Mouse (Mus musculus): ENCODE results near the gene Mtmr12. TPM values are rescaled to one million over a fixed set of nuclear protein-coding genes. Genes with fewer than 3 reads are reported as not detected.

Mtmr12 gene
- polyA plus RNA-seq, 1 experiment from 2014 or later = 7.2 TPM

DNA sequence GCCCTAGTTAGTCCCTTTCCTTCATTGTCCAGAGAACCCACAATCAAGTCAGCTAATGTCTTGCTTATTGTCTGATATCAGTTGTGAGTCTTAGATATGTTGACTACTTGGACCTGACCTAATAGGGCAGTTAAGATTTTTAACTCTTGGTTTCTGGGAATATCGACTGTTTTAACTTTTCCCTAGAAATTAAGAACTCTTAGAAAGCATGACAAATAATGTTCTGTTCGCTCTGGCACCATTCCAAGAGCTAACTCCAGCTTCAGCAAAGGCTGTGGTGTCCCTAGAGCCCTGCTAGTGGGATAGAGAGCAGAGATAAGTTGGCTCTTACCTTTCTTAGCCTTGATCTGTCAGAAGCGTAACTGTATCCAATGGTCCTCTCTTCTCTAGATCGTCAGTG is 32.7 kb downstream of the Mtmr12 start:
- Histone ChIP-seq H3K4me2 (no peak overlapping the region), H3K36me3 (replicated peaks) (peaks cover 60% of the 10 kb centered on the region), H3K9me3 (replicated peaks) (no peaks in the 10 kb centered on the region), H3K27me3 (no peaks in the 10 kb centered on the region), H3K9ac (no peak overlapping the region), H3K4me3 (replicated peaks) (no peak overlapping the region), H3K27ac (replicated peaks) (no peak overlapping the region), H3K4me1 (replicated peaks) (peaks cover 16% of the 10 kb centered on the region)
- ATAC-seq (ENCODE audit: insufficient read depth) = no peak
- 74% methylated on average over 4 of the region's 4 CpGs for whole genome bisulfite sequencing (ENCODE audit: insufficient replicate concordance)

- ATAC-seq (ENCODE audit: insufficient read depth) = no peak
- Histone ChIP-seq H3K27me3 (no peaks in the 10 kb centered on the region), H3K36me3 (replicated peaks) (peaks cover 56% of the 10 kb centered on the region), H3K27ac (replicated peaks) (no peak overlapping the region), H3K4me2 (no peak overlapping the region), H3K9me3 (replicated peaks) (no peaks in the 10 kb centered on the region), H3K9ac (no peak overlapping the region), H3K4me3 (replicated peaks) (no peak overlapping the region), H3K4me1 (replicated peaks) (peaks cover 11% of the 10 kb centered on the region)
- 80% methylated on average over 6 of the region's 6 CpGs for WGBS (ENCODE audit: insufficient replicate concordance)
These were observed 33.5 kb downstream of the Mtmr12 start for GRCm38 (mm10) chr15:12238337-12238736.

DNA sequence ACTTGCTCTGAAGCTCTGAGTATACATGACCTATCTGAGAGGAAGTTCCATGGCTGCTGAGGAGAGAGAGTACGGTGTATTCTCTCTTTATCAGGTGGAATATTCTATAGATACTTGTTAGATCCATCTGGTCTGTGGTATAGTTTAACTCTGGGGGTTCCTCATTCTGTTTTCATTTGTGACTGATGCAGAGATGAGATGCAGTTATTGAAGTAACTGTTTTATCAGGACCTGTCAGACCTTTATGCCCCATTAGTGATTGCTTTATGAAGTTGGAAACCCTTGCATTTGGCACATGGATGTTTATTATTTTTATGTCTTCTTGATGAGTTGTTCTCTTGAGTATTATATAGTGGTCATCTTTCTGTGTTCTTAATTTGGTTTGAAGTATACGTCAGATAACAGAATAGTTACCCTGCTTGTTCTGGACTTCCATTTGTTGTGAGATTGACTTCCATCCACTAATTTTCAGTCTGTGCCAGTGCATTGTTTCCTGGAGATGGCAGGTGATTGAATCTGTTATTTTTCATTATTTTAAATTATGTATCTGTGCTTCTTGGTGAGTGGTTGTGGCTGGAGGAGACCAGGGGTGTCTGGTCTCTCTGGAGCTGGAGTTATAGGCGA is 36.0 kb downstream of the Mtmr12 start:
- H3K27ac ChIP-seq (replicated peaks) = no peak overlapping the region
- H3K4me2 ChIP-seq = no peak overlapping the region
- WGBS (ENCODE audit: insufficient replicate concordance) = 57% methylated on average over 3 of the region's 3 CpGs
- H3K36me3 ChIP-seq (replicated peaks) = peaks cover 53% of the 10 kb centered on the region
- no peak for ATAC-seq (ENCODE audit: insufficient read depth)
- peaks cover 22% of the 10 kb centered on the region for H3K4me1 ChIP-seq (replicated peaks)
- H3K27me3 ChIP-seq = no peaks in the 10 kb centered on the region
- no peak overlapping the region for H3K9ac ChIP-seq
- H3K4me3 ChIP-seq (replicated peaks) = no peak overlapping the region
- H3K9me3 ChIP-seq (replicated peaks) = no peaks in the 10 kb centered on the region

GRCm38 (mm10) chr15:12243792-12244191 is 39.0 kb downstream of the Mtmr12 start:
- Histone ChIP-seq H3K36me3 (replicated peaks) (peaks cover 43% of the 10 kb centered on the region), H3K4me2 (no peak overlapping the region), H3K9me3 (replicated peaks) (no peaks in the 10 kb centered on the region), H3K27ac (replicated peaks) (no peak overlapping the region), H3K4me3 (replicated peaks) (no peak overlapping the region), H3K9ac (no peak overlapping the region), H3K27me3 (no peaks in the 10 kb centered on the region), H3K4me1 (replicated peaks) (peaks cover 29% of the 10 kb centered on the region)
- WGBS (ENCODE audit: insufficient replicate concordance) = 74% methylated on average over 3 of the region's 3 CpGs
- ATAC-seq (ENCODE audit: insufficient read depth) = no peak

- Histone ChIP-seq H3K27me3 (no peaks in the 10 kb centered on the region), H3K36me3 (replicated peaks) (peaks cover 27% of the 10 kb centered on the region), H3K9me3 (replicated peaks) (no peaks in the 10 kb centered on the region), H3K4me1 (replicated peaks) (peaks cover 29% of the 10 kb centered on the region), H3K4me3 (replicated peaks) (no peak overlapping the region), H3K9ac (no peak overlapping the region), H3K27ac (replicated peaks) (peak overlapping the region; percentile 76), H3K4me2 (peak overlapping the region; percentile 52)
- 18% methylated on average over 6 of the region's 6 CpGs for WGBS (ENCODE audit: insufficient replicate concordance)
- peak; percentile 85 for ATAC-seq (ENCODE audit: insufficient read depth)
These were observed 40.9 kb downstream of the Mtmr12 start for GRCm38 (mm10) chr15:12245580-12246359.

- peak overlapping the region; percentile 35 for H3K4me2 ChIP-seq
- H3K9ac ChIP-seq = no peak overlapping the region
- H3K27ac ChIP-seq (replicated peaks) = peak overlapping the region; percentile 76
- H3K9me3 ChIP-seq (replicated peaks) = no peaks in the 10 kb centered on the region
- 47% methylated on average over 11 of the region's 11 CpGs for WGBS (ENCODE audit: insufficient replicate concordance)
- H3K4me3 ChIP-seq (replicated peaks) = no peak overlapping the region
- H3K4me1 ChIP-seq (replicated peaks) = peaks cover 29% of the 10 kb centered on the region
- peaks cover 30% of the 10 kb centered on the region for H3K36me3 ChIP-seq (replicated peaks)
- peak; percentile 75 for ATAC-seq (ENCODE audit: insufficient read depth)
- no peaks in the 10 kb centered on the region for H3K27me3 ChIP-seq
These were observed 41.7 kb downstream of the Mtmr12 start for GRCm38 (mm10) chr15:12246360-12247158.

GRCm38 (mm10) chr15:12247159-12247603 is 42.4 kb downstream of the Mtmr12 start:
- Histone ChIP-seq H3K27me3 (no peaks in the 10 kb centered on the region), H3K4me3 (replicated peaks) (no peak overlapping the region), H3K36me3 (replicated peaks) (peaks cover 35% of the 10 kb centered on the region), H3K9me3 (replicated peaks) (no peaks in the 10 kb centered on the region), H3K9ac (no peak overlapping the region), H3K4me2 (no peak overlapping the region), H3K4me1 (replicated peaks) (peaks cover 29% of the 10 kb centered on the region), H3K27ac (replicated peaks) (no peak overlapping the region)
- WGBS (ENCODE audit: insufficient replicate concordance) = 70% methylated on average over 4 of the region's 4 CpGs
- ATAC-seq (ENCODE audit: insufficient read depth) = no peak

GRCm38 (mm10) chr15:12248279-12248678 is 43.5 kb downstream of the Mtmr12 start:
- Histone ChIP-seq H3K27me3 (no peaks in the 10 kb centered on the region), H3K4me3 (replicated peaks) (no peak overlapping the region), H3K4me1 (replicated peaks) (peaks cover 29% of the 10 kb centered on the region), H3K36me3 (replicated peaks) (peaks cover 37% of the 10 kb centered on the region), H3K9me3 (replicated peaks) (no peaks in the 10 kb centered on the region), H3K27ac (replicated peaks) (no peak overlapping the region), H3K4me2 (no peak overlapping the region), H3K9ac (no peak overlapping the region)
- WGBS (ENCODE audit: insufficient replicate concordance) = 42% methylated on average over 4 of the region's 4 CpGs
- no peak for ATAC-seq (ENCODE audit: insufficient read depth)

DNA sequence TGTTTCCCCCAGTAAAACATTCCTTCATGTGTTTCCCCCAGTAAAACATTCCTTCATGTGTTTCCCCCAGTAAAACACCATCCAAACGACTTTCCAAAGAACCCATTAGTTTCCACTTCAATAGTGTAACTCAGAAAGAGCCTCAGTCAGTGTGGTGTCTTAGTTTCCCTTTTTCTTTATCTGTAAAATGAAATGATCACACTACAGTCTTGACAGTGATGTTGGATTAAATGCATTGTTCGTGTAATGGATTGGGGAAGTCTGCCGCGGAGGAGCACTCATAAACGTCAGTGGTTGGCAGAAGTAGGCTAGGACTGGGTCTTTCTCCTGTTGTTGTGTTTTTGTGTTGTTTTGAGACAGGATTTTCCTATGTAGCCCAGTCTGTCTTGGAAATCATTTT is 45.5 kb downstream of the Mtmr12 start:
- Histone ChIP-seq H3K36me3 (replicated peaks) (peaks cover 37% of the 10 kb centered on the region), H3K4me1 (replicated peaks) (peaks cover 23% of the 10 kb centered on the region), H3K4me2 (no peak overlapping the region), H3K9ac (no peak overlapping the region), H3K4me3 (replicated peaks) (no peak overlapping the region), H3K9me3 (replicated peaks) (no peaks in the 10 kb centered on the region), H3K27ac (replicated peaks) (no peak overlapping the region), H3K27me3 (no peaks in the 10 kb centered on the region)
- WGBS (ENCODE audit: insufficient replicate concordance) = 62% methylated on average over 5 of the region's 5 CpGs
- no peak for ATAC-seq (ENCODE audit: insufficient read depth)

GRCm38 (mm10) chr15:12251416-12252140 is 46.8 kb downstream of the Mtmr12 start:
- Histone ChIP-seq H3K9me3 (replicated peaks) (no peaks in the 10 kb centered on the region), H3K4me1 (replicated peaks) (peaks cover 11% of the 10 kb centered on the region), H3K27ac (replicated peaks) (no peak overlapping the region), H3K4me3 (replicated peaks) (no peak overlapping the region), H3K9ac (no peak overlapping the region), H3K27me3 (no peaks in the 10 kb centered on the region), H3K4me2 (no peak overlapping the region), H3K36me3 (replicated peaks) (peaks cover 35% of the 10 kb centered on the region)
- WGBS (ENCODE audit: insufficient replicate concordance) = 88% methylated on average over 15 of the region's 15 CpGs
- no peak for ATAC-seq (ENCODE audit: insufficient read depth)
